Mouse (Mus musculus): ENCODE data around the gene Cnot2. TPM values are rescaled to one million over a fixed set of nuclear protein-coding genes. Genes with fewer than 3 reads are reported as not detected.

The Cnot2 gene
- polyA plus RNA-seq, 1 experiment from 2014 or later: 124 TPM

DNA sequence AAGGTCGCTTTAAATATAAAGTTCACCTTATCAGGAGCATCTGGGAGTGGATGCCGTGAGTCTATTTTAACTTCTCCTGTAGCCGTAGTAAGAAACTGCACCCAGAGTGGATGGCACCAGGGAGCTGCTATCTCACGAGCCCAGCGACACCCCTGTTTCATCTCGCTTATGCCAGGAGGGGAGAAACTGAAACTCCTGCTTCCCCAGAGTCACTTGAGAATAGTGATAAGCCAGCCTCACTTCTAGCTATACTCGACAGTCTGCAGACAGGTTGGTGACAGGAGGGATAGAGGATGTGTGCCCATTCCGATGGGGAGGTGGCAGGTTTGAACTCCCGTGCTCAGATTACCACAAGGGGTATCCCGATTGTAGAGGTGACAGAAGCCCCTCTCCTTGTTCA lies 141.2 kb downstream of the Cnot2 start:
- H3K9ac ChIP-seq: no peak overlapping the region
- no peak overlapping the region for H3K4me3 ChIP-seq (replicated peaks)
- no peak overlapping the region for H3K27ac ChIP-seq
- H3K4me2 ChIP-seq: no peak overlapping the region
- no peaks in the 10 kb centered on the region for H3K4me1 ChIP-seq
- H3K36me3 ChIP-seq (replicated peaks): peaks cover 7% of the 10 kb centered on the region; the same call in 1 of the 2 replicates
- 91% methylated on average over 10 of the region's 10 CpGs for WGBS
- ATAC-seq (ENCODE audit: low FRiP score): no peak
- H3K9me3 ChIP-seq: peaks cover 9% of the 10 kb centered on the region
- no peaks in the 10 kb centered on the region for H3K27me3 ChIP-seq

DNA sequence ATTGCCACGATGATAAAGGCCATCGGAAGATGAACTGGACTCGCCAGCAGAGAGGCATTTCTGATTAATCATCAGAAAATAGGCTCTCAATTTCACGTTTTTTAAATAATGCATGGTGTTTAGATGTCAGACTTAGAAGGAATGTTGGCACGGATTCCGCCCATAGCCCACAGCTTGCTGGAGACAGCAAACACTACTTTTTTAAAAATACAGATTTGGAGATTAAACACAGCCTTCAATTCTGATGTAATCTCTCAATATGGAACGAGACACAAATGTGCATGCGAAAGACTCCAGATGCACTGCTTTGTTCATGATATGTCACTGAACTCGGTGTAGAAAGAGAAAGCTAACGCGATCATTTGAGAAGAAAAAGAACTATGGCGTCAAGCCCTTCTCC lies 145.9 kb downstream of the Cnot2 start:
- Histone ChIP-seq H3K4me2 (no peak overlapping the region), H3K36me3 (replicated peaks) (no peaks in the 10 kb centered on the region), H3K4me1 (no peaks in the 10 kb centered on the region), H3K9ac (no peak overlapping the region), H3K4me3 (replicated peaks) (no peak overlapping the region), H3K9me3 (peaks cover 9% of the 10 kb centered on the region), H3K27ac (no peak overlapping the region), H3K27me3 (no peaks in the 10 kb centered on the region)
- ATAC-seq (ENCODE audit: low FRiP score): no peak
- 88% methylated on average over 12 of the region's 12 CpGs for WGBS

Small RNA genes within 50 kb of the gene (microRNA-seq; reads per million reads assigned to microRNA genes)
- gene Gm25190: not detected

Other genes starting within 250 kb of the Cnot2 start
- 9.3 and 10.9 TPM in 2 replicates for gene Kcnmb4, start 107.6 kb downstream of the Cnot2 start, polyA plus RNA-seq (2016; fragmentation: Nextera tagmentation; extraction: Ambion mirVana)

Measured in forebrain, embryonic 12.5 days (tissue).